Mouse (Mus musculus) liver, adult 2 months (tissue): Measurements from ENCODE around the gene Teddm1b. TPM values are rescaled to one million over a fixed set of nuclear protein-coding genes. Genes with fewer than 3 reads are reported as not detected.
"Not testable (repeated sequence)": the region's sequence is repeated elsewhere in the genome, so short reads cannot be mapped to it uniquely, and the experiment has no call there.

Experiments used
- DNase-seq: peaks from one replicate; pipeline ENCODE4 v3.0.0-alpha.2; 2011; ENCODE audit warnings: low read depth, low spot score; ENCODE audit errors: extremely low read depth
- H3K27ac ChIP-seq: fragments of 200-500 bp; replicated peaks from 2 replicates; pipeline ENCODE4 v1.5.1; 2012; ENCODE audit warnings: low read depth, mild to moderate bottlenecking, control low read depth, inconsistent platforms, low read length; ENCODE audit not compliant: insufficient read depth
- H3K27me3 ChIP-seq: fragments of 200-500 bp; 2 replicates; pipeline ENCODE4 v1.6.1; 2012; ENCODE audit warnings: mild to moderate bottlenecking, moderate library complexity, low read length, inconsistent platforms; ENCODE audit not compliant: control insufficient read depth, insufficient read depth
- H3K36me3 ChIP-seq: fragments of 200-500 bp; 2 replicates; pipeline ENCODE4 v1.6.1; 2012; ENCODE audit warnings: low read length, inconsistent platforms; ENCODE audit not compliant: control insufficient read depth, insufficient read depth
- H3K4me1 ChIP-seq: fragments of 200-500 bp; 2 replicates; pipeline ENCODE4 v1.6.1; 2011; ENCODE audit warnings: low read length; ENCODE audit not compliant: control insufficient read depth, insufficient read depth
- H3K4me3 ChIP-seq: fragments of 200-500 bp; 2 replicates; pipeline ENCODE4 v1.5.1; 2011; ENCODE audit warnings: low read depth, mild to moderate bottlenecking, control low read depth, low read length, moderate library complexity; ENCODE audit not compliant: insufficient read depth
- H3K79me2 ChIP-seq: fragments of 200-500 bp; 2 replicates; pipeline ENCODE4 v1.6.1; 2012; ENCODE audit warnings: inconsistent platforms, mild to moderate bottlenecking, low read length, moderate library complexity; ENCODE audit not compliant: control insufficient read depth, insufficient read depth
- H3K9ac ChIP-seq: fragments of 200-500 bp; 2 replicates; pipeline ENCODE4 v1.6.1; 2012; ENCODE audit warnings: low read depth, mild to moderate bottlenecking, control low read depth, inconsistent platforms, low read length
- CTCF ChIP-seq: fragments of 200-500 bp; IDR thresholded peaks from 2 replicates; pipeline ENCODE4 v1.5.1; 2011; ENCODE audit warnings: low read depth, low read length, control low read depth
- POLR2A ChIP-seq: fragments of 200-500 bp; IDR thresholded peaks from 2 replicates; pipeline ENCODE4 v1.6.1; 2011; ENCODE audit warnings: low read length, control low read depth; ENCODE audit not compliant: insufficient read depth; ENCODE audit errors: extremely low read depth
- WGBS: fragments of 180-500 bp; shearing (Covaris S2); methylation state at CpG from one replicate; pipeline ENCODE4 v1.1.7; 2018; 5-methylcytosine and 5-hydroxymethylcytosine counted together
- polyA plus RNA-seq: library from polyadenylated mRNA; depleted of rRNA; stranded (reverse); fragments of >200 nt; gene quantifications from 2 replicates; pipeline ENCODE4 v1.2.3, GENCODE M21; 2012
- total RNA-seq: library from RNA; depleted of rRNA; stranded (reverse); fragments of >200 nt; gene quantifications from 2 replicates; pipeline ENCODE4 v1.2.3, GENCODE M21; 2014

Gene Teddm1b
- total and polyA plus RNA-seq, 2 experiments = 0.09 to 0.10 TPM

GRCm38 (mm10) chr1:153846867-153847266 is 27.3 kb upstream of the Teddm1b start:
- H3K4me1 ChIP-seq = no peaks in the 10 kb centered on the region
- TF ChIP-seq CTCF = peak; percentile 18; the same call in 1 of the 2 replicates
- TF ChIP-seq POLR2A = no peak
- H3K27ac ChIP-seq = no peak overlapping the region
- H3K9ac ChIP-seq = no peak overlapping the region; the same call in 1 of the 2 replicates
- H3K36me3 ChIP-seq = no peaks in the 10 kb centered on the region
- no peaks in the 10 kb centered on the region for H3K27me3 ChIP-seq
- peak; percentile 30 for DNase-seq
- no peak overlapping the region for H3K4me3 ChIP-seq
- WGBS = 28% methylated on average over 6 of the region's 6 CpGs
- no peaks in the 10 kb centered on the region for H3K79me2 ChIP-seq

- H3K4me3 ChIP-seq, H3K79me2 ChIP-seq, H3K27me3 ChIP-seq, H3K36me3 ChIP-seq, H3K4me1 ChIP-seq, DNase-seq, H3K27ac ChIP-seq, H3K9ac ChIP-seq: not testable (repeated sequence)
- WGBS = 73% methylated on average over 7 of the region's 7 CpGs
Observed at GRCm38 (mm10) chr1:153852696-153853095, 21.4 kb upstream of the Teddm1b start.

GRCm38 (mm10) chr1:153855946-153856345 is 18.2 kb upstream of the Teddm1b start:
- no peaks in the 10 kb centered on the region for H3K27me3 ChIP-seq
- TF ChIP-seq POLR2A (no peak), CTCF (no peak)
- no peaks in the 10 kb centered on the region for H3K79me2 ChIP-seq
- WGBS = 67% methylated on average over 8 of the region's 8 CpGs
- H3K9ac ChIP-seq = no peak overlapping the region
- H3K27ac ChIP-seq = no peak overlapping the region
- peak; percentile 69 for DNase-seq
- H3K4me3 ChIP-seq = no peak overlapping the region
- no peaks in the 10 kb centered on the region for H3K36me3 ChIP-seq
- no peaks in the 10 kb centered on the region for H3K4me1 ChIP-seq

DNA sequence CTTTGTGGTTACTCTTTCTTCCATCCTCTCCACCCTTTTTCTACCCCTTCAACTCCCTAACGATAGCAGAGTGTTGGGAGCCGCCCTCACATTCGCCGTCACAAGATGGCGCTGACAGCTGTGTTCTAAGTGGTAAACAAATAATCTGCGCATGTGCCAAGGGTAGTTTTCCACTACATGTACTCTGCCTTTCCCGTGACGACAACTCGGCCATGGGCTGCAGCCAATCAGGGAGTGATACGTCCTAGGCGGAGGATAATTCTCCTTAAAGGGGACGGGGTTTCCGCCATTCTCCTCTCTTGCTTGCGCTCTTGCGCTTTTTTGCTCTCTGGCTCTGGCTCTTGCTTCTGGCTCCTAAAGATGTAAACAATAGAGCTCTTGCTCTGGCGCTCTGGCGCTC is 6.2 kb downstream of the Teddm1b start:
- WGBS = 96% methylated on average over 17 of the region's 17 CpGs
- H3K27me3 ChIP-seq, H3K36me3 ChIP-seq, H3K79me2 ChIP-seq, H3K4me3 ChIP-seq, H3K27ac ChIP-seq, DNase-seq, H3K9ac ChIP-seq, H3K4me1 ChIP-seq: not testable (repeated sequence)

DNA sequence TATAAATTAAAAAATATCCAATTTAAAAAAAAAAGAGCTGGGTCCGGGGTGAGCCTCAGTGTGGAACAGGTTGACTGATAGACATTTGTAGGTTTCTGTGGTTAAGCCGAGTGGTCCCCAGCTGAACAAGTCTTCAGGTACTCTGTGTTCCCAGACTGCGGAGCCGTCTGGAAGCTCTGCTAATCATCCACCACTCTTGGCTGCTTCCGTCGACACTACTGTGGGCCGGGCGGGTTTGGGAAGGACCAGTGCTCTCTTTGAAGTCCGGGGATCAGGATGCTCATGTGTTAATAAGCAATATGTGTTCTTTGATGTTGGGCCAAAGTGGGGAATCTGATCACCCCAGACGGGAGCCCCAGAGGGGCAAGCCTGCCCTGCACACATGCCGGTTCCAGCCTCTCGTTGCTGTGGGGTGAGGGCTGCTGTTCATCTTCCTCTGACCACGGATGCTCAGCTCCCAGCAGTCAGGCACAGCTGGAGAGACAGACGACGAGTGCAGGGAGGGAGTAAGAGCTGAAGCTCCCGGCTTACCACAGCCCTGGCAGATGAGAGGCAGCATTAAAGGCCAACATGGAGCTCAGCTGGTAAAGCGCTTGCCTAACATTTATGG is 12.0 kb downstream of the Teddm1b start:
- Histone ChIP-seq H3K36me3 (no peaks in the 10 kb centered on the region), H3K27ac (no peak overlapping the region), H3K9ac (no peak overlapping the region), H3K4me1 (no peaks in the 10 kb centered on the region), H3K27me3 (no peaks in the 10 kb centered on the region), H3K4me3 (no peak overlapping the region), H3K79me2 (no peaks in the 10 kb centered on the region)
- 61% methylated on average over 17 of the region's 17 CpGs for WGBS
- TF ChIP-seq POLR2A (no peak), CTCF (no peak)
- no peak for DNase-seq

- no peaks in the 10 kb centered on the region for H3K36me3 ChIP-seq
- TF ChIP-seq CTCF (no peak), POLR2A (no peak)
- H3K79me2 ChIP-seq = no peaks in the 10 kb centered on the region
- no peak overlapping the region for H3K4me3 ChIP-seq
- no peaks in the 10 kb centered on the region for H3K4me1 ChIP-seq
- no peaks in the 10 kb centered on the region for H3K27me3 ChIP-seq
- H3K9ac ChIP-seq = no peak overlapping the region
- no peak overlapping the region for H3K27ac ChIP-seq
- DNase-seq = no peak
- WGBS = 96% methylated on average over 10 of the region's 10 CpGs
Observed at GRCm38 (mm10) chr1:153890121-153890520, 16.0 kb downstream of the Teddm1b start.

DNA sequence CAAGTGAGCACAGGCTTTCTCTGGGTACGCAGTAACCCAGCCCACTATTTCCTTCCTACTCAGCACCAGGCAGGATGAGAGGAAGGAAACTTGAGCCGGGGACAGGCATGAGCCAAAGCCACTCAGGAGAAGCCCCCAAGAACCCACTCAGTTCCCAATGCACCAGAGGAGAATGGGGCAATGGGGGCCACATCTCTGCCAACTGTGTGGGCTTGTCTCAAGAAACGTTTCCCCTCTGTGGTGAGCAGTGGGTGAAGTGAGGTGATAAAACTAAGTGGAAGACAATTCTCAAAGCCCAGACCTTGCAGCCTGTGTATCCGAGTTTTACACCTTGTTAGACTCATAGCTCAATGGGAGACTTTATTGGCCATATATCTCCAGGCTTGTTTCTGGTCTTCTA is 17.3 kb downstream of the Teddm1b start, which contains the start of gene Teddm1a:
Gene Teddm1a (plus strand): TSS at position 301 of the 400 bp plus-strand sequence.
- Histone ChIP-seq H3K9ac (no peak within 1 kb of the TSS), H3K27me3 (no peaks in the 10 kb centered on the region), H3K36me3 (no peaks in the 10 kb centered on the region), H3K27ac (no peak within 1 kb of the TSS), H3K79me2 (no peaks in the 10 kb centered on the region), H3K4me1 (no peaks in the 10 kb centered on the region), H3K4me3 (no peak within 1 kb of the TSS)
- 64% methylated on average over 4 of the region's 4 CpGs for WGBS
- DNase-seq = no peak
- TF ChIP-seq POLR2A (no peak), CTCF (no peak)
